Mouse (Mus musculus): Measurements from ENCODE around the gene Ptgds. TPM values are rescaled to one million over a fixed set of nuclear protein-coding genes. Genes with fewer than 3 reads are reported as not detected.

Ptgds gene
- polyA plus RNA-seq, 1 experiment from 2014 or later, result 0.80 TPM

DNA sequence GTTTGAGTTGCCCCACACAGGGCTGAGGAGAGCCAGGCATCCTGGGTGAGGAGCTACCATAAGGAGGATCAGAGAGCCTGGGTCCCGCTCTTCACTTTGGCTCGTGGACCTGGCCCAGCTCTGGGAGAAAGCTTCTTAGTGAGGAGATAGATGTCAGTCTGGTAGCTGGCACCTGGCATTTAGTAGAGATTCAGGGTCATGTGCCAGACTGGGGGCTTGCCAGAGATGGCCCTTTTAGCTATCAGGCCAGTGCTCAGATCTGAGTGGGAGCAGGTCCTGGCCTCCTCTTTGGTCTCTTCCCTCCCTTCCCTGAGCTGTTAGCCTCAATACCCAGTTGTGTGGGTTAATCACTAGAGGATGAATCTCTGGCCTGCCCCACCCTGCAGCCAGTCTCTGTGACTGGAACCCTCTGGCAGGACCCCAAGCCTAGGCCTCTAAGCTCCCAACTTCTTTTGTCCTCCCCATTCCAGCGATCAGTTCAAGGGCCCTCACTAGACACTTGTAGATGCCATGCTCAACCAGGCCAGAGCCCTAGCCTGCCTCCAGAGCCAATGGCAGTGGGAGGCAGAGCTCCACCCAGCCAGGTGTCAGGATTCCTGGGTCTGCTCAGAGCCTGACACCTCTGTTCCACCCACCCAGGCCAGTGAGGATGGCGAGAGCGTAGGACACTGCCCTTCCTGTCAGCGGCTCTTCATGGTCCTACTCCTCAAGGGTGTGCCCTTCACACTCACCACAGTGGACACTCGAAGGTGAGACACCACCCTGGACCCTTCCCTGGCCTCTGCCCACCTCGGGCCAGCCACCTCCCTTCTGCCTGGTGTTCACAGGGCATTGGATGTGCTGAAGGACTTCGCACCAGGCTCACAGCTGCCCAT, 12.6 kb downstream of the Ptgds start:
- Histone ChIP-seq H3K36me3 (peaks cover 15% of the 10 kb centered on the region), H3K27ac (no peak overlapping the region), H3K4me3 (no peak overlapping the region), H3K4me2 (replicated peaks) (no peak overlapping the region), H3K9ac (no peak overlapping the region), H3K9me3 (no peaks in the 10 kb centered on the region), H3K27me3 (no peaks in the 10 kb centered on the region), H3K4me1 (peaks cover 21% of the 10 kb centered on the region)
- 85% methylated on average over 9 of the region's 9 CpGs for WGBS
- no peak for ATAC-seq (ENCODE audit: low FRiP score, low read depth)

DNA sequence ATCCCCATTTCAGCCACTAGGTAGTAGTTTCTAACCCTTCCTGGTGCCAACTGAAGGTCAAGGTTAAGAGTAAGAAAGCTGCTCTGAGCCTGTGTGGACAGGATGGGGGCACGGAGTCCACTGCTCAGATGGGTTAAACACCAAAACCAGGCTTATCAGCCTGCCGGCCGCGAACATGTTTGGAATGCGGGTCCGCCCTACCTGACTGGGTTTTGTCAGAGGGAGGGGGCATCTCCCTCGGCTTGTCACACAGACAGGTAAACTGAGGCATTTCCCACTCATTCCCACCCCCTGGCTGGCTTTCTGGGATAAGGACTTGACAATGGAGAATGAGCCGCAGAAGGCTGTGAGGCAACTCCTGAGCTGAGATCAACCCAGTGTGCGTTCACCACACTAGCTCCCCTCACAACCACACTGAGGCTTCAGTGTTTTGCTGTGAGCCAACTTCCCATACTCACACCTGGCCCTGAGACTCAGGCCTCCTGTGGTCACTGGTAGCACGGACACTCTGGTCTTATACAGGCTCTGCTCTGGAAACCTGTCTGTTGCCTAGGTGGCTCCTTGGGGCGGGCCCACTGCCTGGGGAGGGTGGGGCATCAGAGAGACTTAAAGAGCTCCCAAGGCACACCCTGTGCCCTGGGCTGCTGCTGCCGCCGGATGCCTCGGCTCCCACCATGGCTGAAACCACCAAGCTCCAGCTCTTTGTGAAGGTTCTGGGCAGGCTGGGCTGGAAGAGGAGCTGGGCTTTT, 13.5 kb downstream of the Ptgds start, which contains the start of gene Clic3:
Gene Clic3 (plus strand): TSS at position 634 of the 749 bp plus-strand sequence.
- H3K27me3 ChIP-seq, result no peaks in the 10 kb centered on the region
- H3K4me3 ChIP-seq, result no peak within 1 kb of the TSS
- ATAC-seq (ENCODE audit: low FRiP score, low read depth), result no peak
- no peak within 1 kb of the TSS for H3K9ac ChIP-seq
- H3K4me2 ChIP-seq (replicated peaks), result no peak within 1 kb of the TSS
- H3K27ac ChIP-seq, result no peak within 1 kb of the TSS
- H3K4me1 ChIP-seq, result peaks cover 19% of the 10 kb centered on the region
- peaks cover 15% of the 10 kb centered on the region for H3K36me3 ChIP-seq
- no peaks in the 10 kb centered on the region for H3K9me3 ChIP-seq
- WGBS, result 57% methylated on average over 14 of the region's 14 CpGs

GRCm38 (mm10) chr2:25452951-25453350, 16.9 kb downstream of the Ptgds start:
- H3K4me3 ChIP-seq, result no peak overlapping the region
- H3K27ac ChIP-seq, result no peak overlapping the region
- H3K9me3 ChIP-seq, result no peaks in the 10 kb centered on the region
- 31% methylated on average over 1 of the region's 1 CpGs for WGBS
- no peaks in the 10 kb centered on the region for H3K27me3 ChIP-seq
- peaks cover 3% of the 10 kb centered on the region; the same call in 1 of the 2 replicates for H3K36me3 ChIP-seq
- H3K9ac ChIP-seq, result no peak overlapping the region
- H3K4me1 ChIP-seq, result no peaks in the 10 kb centered on the region
- H3K4me2 ChIP-seq (replicated peaks), result no peak overlapping the region
- ATAC-seq (ENCODE audit: low FRiP score, low read depth), result no peak

- no peak overlapping the region for H3K4me3 ChIP-seq
- H3K36me3 ChIP-seq, result peaks cover 11% of the 10 kb centered on the region
- no peak overlapping the region for H3K4me2 ChIP-seq (replicated peaks)
- H3K9ac ChIP-seq, result no peak overlapping the region
- H3K9me3 ChIP-seq, result no peaks in the 10 kb centered on the region
- no peaks in the 10 kb centered on the region for H3K27me3 ChIP-seq
- no peaks in the 10 kb centered on the region for H3K4me1 ChIP-seq
- no peak overlapping the region for H3K27ac ChIP-seq
- WGBS, result 83% methylated on average over 8 of the region's 8 CpGs
- ATAC-seq (ENCODE audit: low FRiP score, low read depth), result no peak
Measured at GRCm38 (mm10) chr2:25450853-25451647, 18.8 kb downstream of the Ptgds start.

GRCm38 (mm10) chr2:25442682-25443081, 27.2 kb downstream of the Ptgds start:
- no peak for ATAC-seq (ENCODE audit: low FRiP score, low read depth)
- no peaks in the 10 kb centered on the region for H3K27me3 ChIP-seq
- H3K27ac ChIP-seq, result no peak overlapping the region
- no peak overlapping the region for H3K9ac ChIP-seq
- no peaks in the 10 kb centered on the region for H3K9me3 ChIP-seq
- peaks cover 57% of the 10 kb centered on the region for H3K36me3 ChIP-seq
- no peak overlapping the region for H3K4me3 ChIP-seq
- WGBS, result 90% methylated on average over 14 of the region's 14 CpGs
- H3K4me2 ChIP-seq (replicated peaks), result no peak overlapping the region
- no peaks in the 10 kb centered on the region for H3K4me1 ChIP-seq

DNA sequence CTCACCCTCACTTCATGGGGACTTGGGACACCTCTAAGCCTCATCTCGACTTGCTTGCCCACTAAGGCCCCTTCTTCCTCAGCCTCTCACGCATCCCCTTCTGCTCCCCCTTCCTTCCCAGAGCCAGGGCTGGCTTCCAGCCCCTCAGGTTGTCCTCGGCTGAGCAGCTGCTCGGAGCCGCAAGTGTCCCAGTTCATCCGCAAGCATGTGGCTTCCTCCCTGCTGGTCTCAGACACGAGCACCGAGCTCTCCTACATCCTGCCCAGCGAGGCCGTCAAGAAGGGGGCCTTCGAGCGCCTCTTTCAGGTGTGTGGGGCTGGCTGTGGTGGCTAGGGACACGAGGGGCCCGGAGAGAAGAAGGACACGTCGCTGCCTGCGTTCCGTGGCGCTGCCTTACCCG, 28.8 kb downstream of the Ptgds start:
- H3K4me1 ChIP-seq, result no peaks in the 10 kb centered on the region
- no peak overlapping the region for H3K27ac ChIP-seq
- WGBS, result 87% methylated on average over 20 of the region's 20 CpGs
- no peaks in the 10 kb centered on the region for H3K27me3 ChIP-seq
- no peak overlapping the region for H3K4me2 ChIP-seq (replicated peaks)
- H3K36me3 ChIP-seq, result peaks cover 53% of the 10 kb centered on the region
- no peak for ATAC-seq (ENCODE audit: low FRiP score, low read depth)
- no peaks in the 10 kb centered on the region for H3K9me3 ChIP-seq
- H3K9ac ChIP-seq, result no peak overlapping the region
- no peak overlapping the region for H3K4me3 ChIP-seq

GRCm38 (mm10) chr2:25436286-25436820, 33.5 kb downstream of the Ptgds start:
- no peak overlapping the region for H3K9ac ChIP-seq
- no peaks in the 10 kb centered on the region for H3K4me1 ChIP-seq
- H3K36me3 ChIP-seq, result peaks cover 35% of the 10 kb centered on the region
- ATAC-seq (ENCODE audit: low FRiP score, low read depth), result no peak
- H3K27ac ChIP-seq, result no peak overlapping the region
- H3K4me2 ChIP-seq (replicated peaks), result no peak overlapping the region
- no peak overlapping the region for H3K4me3 ChIP-seq
- peaks cover 4% of the 10 kb centered on the region; the same call in 1 of the 2 replicates for H3K27me3 ChIP-seq
- WGBS, result 93% methylated on average over 10 of the region's 10 CpGs
- H3K9me3 ChIP-seq, result no peaks in the 10 kb centered on the region

DNA sequence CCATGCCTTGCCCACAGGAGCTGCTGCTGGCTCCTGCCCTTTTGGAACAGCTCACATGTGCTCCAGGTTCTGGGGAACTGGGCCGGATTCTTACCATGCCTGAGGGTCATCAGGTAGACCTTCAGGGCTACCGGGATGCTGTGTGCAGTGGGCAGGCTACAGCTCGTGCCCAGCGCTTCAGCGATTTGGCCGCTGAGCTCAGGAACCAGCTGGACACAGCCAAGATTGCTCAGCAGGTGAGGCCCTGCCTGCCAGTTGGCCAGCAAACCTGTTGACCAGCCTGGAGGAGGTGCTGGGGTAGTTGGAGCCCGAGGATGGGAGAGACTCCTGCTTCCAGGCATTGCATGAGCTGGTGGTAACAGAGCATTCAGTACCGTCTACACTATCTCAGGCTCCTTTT, 35.6 kb downstream of the Ptgds start:
- Histone ChIP-seq H3K9me3 (no peaks in the 10 kb centered on the region), H3K27ac (no peak overlapping the region), H3K9ac (0 out of 2 replicates have a peak overlapping the region, but pooled peaks have one; percentile 1), H3K4me1 (peaks cover 3% of the 10 kb centered on the region; the same call in 1 of the 2 replicates), H3K27me3 (peaks cover 23% of the 10 kb centered on the region), H3K36me3 (peaks cover 22% of the 10 kb centered on the region), H3K4me2 (replicated peaks) (no peak overlapping the region), H3K4me3 (no peak overlapping the region)
- 83% methylated on average over 8 of the region's 8 CpGs for WGBS
- no peak for ATAC-seq (ENCODE audit: low FRiP score, low read depth)

- 76% methylated on average over 17 of the region's 17 CpGs for WGBS
Measured at GRCm38 (mm10) chr2:25433101-25433500, 36.7 kb downstream of the Ptgds start.

GRCm38 (mm10) chr2:25432326-25433098, 37.3 kb downstream of the Ptgds start:
- WGBS, result 63% methylated on average over 11 of the region's 11 CpGs
- no peak overlapping the region for H3K4me2 ChIP-seq (replicated peaks)
- H3K4me1 ChIP-seq, result peaks cover 8% of the 10 kb centered on the region; the same call in 1 of the 2 replicates
- H3K27ac ChIP-seq, result no peak overlapping the region
- H3K9ac ChIP-seq, result no peak overlapping the region
- peaks cover 27% of the 10 kb centered on the region for H3K27me3 ChIP-seq
- H3K4me3 ChIP-seq, result no peak overlapping the region
- ATAC-seq (ENCODE audit: low FRiP score, low read depth), result no peak
- H3K9me3 ChIP-seq, result no peaks in the 10 kb centered on the region
- peaks cover 8% of the 10 kb centered on the region for H3K36me3 ChIP-seq

More at GRCm38 (mm10) chr2:25433101-25433500, 36.7 kb downstream of the Ptgds start:
- ATAC-seq (ENCODE audit: low FRiP score, low read depth), result no peak
- Histone ChIP-seq H3K4me2 (replicated peaks) (no peak overlapping the region), H3K9me3 (no peaks in the 10 kb centered on the region), H3K36me3 (peaks cover 13% of the 10 kb centered on the region), H3K27me3 (peaks cover 27% of the 10 kb centered on the region), H3K4me3 (no peak overlapping the region), H3K9ac (no peak overlapping the region), H3K27ac (no peak overlapping the region), H3K4me1 (peaks cover 8% of the 10 kb centered on the region; the same call in 1 of the 2 replicates)
